Mouse (Mus musculus) liver, embryonic 14 days (tissue): ENCODE data around the gene Clec14a. TPM values are rescaled to one million over a fixed set of nuclear protein-coding genes. Genes with fewer than 3 reads are reported as not detected.

Experiments used
- polyA plus RNA-seq: library from polyadenylated mRNA; depleted of rRNA; stranded (reverse); fragments of >200 nt; gene quantifications from 2 replicates; pipeline ENCODE4 v1.2.3, GENCODE M21; 2012; rRNA removed

The Clec14a gene
- polyA plus RNA-seq = 2.6 and 3.0 TPM in 2 replicates

DNA sequence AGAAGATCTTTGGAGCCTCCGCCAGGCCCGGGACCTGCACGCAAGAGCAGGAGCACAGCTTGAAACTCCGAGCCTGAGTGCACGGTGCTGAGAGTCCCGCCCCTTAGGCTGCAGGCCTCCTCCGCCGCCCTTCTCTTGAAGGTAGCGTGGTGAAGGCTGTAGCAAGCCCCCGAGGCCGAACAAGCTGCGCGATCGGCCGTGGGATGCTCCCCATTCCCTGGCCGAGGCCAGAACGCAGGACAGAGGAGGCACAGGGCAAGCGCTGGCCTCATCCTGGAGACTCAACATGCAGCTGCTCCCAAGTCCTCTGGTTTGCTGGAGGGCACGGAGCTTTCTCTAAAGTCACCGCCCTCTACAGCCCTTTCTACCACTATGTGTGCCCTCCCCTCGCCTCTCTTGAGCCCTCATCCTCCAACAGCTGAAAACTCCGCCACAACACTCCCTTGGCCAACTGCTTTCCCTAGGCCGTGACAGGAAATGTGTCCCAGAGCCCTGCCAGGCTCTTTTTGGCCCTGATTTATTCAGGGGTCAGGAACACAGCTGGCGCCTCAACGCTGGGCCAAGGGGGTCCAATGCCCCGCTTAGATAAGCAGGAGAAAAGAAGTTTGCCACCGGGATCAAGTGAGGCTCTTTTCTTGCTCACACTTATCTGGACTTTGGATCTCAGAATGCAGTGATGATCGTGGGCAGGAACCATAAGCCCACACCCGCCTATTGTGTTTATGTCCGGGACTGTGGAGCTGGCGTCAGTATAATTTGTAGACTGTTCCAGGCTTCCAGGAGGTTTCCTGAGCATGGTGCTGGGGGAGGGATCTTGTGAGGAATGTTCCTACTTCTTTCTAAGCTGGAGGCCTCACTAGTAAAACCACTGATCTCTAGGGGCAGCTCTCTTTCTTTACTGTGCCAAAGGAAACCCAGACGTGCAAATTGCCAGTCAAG, at the start of gene Clec14a:
TSS of gene Clec14a (minus strand) at position 728 of the 939 bp plus-strand sequence.

Other genes with a start within 250 kb of the Clec14a start
- not detected in 2 replicates for gene Sstr1, start 57.5 kb downstream of the Clec14a start, polyA plus RNA-seq